Mouse (Mus musculus): ENCODE results near the gene Egfem1. TPM values are rescaled to one million over a fixed set of nuclear protein-coding genes. Genes with fewer than 3 reads are reported as not detected.

Gene Egfem1
- polyA plus RNA-seq, 1 experiment from 2014 or later = 0.45 TPM

DNA sequence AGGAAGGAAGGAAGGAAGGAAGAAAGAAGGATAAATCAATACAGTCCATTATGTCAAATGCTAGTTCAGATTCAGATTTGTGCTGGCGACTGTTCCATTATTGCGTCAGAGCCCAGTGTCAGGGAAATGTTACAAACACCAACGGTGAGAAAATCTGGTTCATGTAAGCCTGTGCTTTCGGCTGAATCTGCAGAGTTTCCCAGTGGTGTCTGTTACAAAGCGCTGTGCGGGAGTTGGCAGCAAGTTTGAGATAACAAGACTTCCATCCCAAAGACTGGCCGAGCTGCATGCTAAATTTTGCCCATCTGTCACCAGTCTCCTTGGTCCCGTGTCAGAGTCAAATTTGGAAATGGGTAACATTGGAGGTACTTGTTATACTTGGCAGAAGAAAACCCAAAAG is 118.8 kb downstream of the Egfem1 start:
- Histone ChIP-seq H3K9me3 (replicated peaks) (no peaks in the 10 kb centered on the region), H3K9ac (no peak overlapping the region), H3K4me1 (replicated peaks) (no peaks in the 10 kb centered on the region), H3K4me3 (no peak overlapping the region), H3K27me3 (no peaks in the 10 kb centered on the region), H3K36me3 (no peaks in the 10 kb centered on the region), H3K27ac (no peak overlapping the region), H3K4me2 (no peak overlapping the region)
- no peak for ATAC-seq (replicated peaks; ENCODE audit: insufficient number of reproducible peaks, insufficient read depth, low FRiP score, low read depth)
- 24% methylated on average over 8 of the region's 8 CpGs for WGBS

DNA sequence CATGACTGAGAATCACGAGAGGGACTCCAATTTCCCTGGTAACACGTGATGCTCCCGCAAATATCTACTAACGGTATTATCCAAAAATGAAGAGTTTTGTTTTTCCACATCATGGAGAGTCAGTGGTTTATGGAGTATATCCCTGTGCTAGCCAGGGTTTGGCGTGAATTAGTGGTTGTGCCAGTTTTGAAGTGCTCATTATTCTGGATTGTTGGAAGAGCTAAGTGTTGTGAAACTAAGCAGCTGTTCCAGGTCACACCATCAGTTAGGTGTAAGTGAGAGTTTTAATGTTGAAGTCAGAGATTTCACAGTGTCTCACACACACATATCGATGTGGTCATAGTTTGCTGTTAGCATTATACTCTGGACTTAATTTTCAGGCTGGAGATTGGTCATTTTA is 120.7 kb downstream of the Egfem1 start:
- no peak overlapping the region for H3K4me2 ChIP-seq
- no peaks in the 10 kb centered on the region for H3K27me3 ChIP-seq
- WGBS = 83% methylated on average over 6 of the region's 6 CpGs
- H3K9me3 ChIP-seq (replicated peaks) = no peaks in the 10 kb centered on the region
- no peaks in the 10 kb centered on the region for H3K36me3 ChIP-seq
- H3K4me3 ChIP-seq = no peak overlapping the region
- ATAC-seq (replicated peaks; ENCODE audit: insufficient number of reproducible peaks, insufficient read depth, low FRiP score, low read depth) = no peak
- H3K9ac ChIP-seq = no peak overlapping the region
- H3K4me1 ChIP-seq (replicated peaks) = no peaks in the 10 kb centered on the region
- no peak overlapping the region for H3K27ac ChIP-seq

DNA sequence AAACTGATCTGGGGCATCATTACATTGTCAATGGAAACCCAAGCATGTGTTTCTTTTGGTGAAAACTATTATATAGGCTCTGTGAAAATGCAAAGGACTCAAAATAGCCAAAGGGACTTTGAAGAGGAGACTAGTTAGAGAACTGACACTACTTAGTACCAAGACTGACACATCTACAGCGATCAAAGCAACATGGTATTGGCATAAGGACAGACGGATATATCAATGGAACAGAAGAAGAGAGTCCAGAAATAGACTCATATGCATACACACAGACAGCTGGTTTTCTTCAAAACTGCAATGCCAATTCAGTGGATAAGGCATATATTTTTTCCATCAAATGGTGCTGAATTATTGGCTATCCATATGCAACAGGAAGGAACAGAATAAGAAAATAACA is 140.6 kb downstream of the Egfem1 start:
- 63% methylated on average over 2 of the region's 2 CpGs for WGBS
- Histone ChIP-seq H3K4me2 (no peak overlapping the region), H3K36me3 (no peaks in the 10 kb centered on the region), H3K4me1 (replicated peaks) (no peaks in the 10 kb centered on the region), H3K27me3 (no peaks in the 10 kb centered on the region), H3K27ac (no peak overlapping the region), H3K9me3 (replicated peaks) (no peaks in the 10 kb centered on the region), H3K9ac (no peak overlapping the region), H3K4me3 (no peak overlapping the region)
- ATAC-seq (replicated peaks; ENCODE audit: insufficient number of reproducible peaks, insufficient read depth, low FRiP score, low read depth) = no peak

- no peak overlapping the region for H3K4me2 ChIP-seq
- H3K36me3 ChIP-seq = no peaks in the 10 kb centered on the region
- no peak overlapping the region for H3K4me3 ChIP-seq
- no peak overlapping the region for H3K9ac ChIP-seq
- H3K27me3 ChIP-seq = no peaks in the 10 kb centered on the region
- ATAC-seq (replicated peaks; ENCODE audit: insufficient number of reproducible peaks, insufficient read depth, low FRiP score, low read depth) = no peak
- 59% methylated on average over 2 of the region's 2 CpGs for WGBS
- H3K27ac ChIP-seq = no peak overlapping the region
- no peaks in the 10 kb centered on the region for H3K4me1 ChIP-seq (replicated peaks)
- no peaks in the 10 kb centered on the region for H3K9me3 ChIP-seq (replicated peaks)
These were observed 147.9 kb downstream of the Egfem1 start for GRCm38 (mm10) chr3:29229712-29230111.

DNA sequence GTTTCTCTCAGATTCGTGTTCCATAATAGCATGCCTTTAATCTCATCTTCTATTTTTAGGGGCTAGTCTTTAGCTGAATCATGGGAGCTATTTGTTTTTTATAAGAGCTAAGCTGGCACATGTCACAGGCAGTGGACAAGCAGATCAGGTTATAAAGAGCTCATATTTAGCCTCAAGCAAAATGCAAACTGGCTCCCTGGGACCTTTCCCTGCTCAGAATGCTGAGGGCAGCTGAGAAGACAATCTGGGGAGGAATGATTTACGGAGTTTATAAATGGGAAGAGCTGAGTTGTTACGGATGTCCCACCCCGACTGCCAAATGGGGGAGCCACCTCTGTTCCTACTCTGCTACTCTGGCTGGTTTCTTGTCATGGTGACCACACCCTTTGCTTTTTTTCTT is 153.7 kb downstream of the Egfem1 start:
- H3K4me2 ChIP-seq = no peak overlapping the region
- no peak for ATAC-seq (replicated peaks; ENCODE audit: insufficient number of reproducible peaks, insufficient read depth, low FRiP score, low read depth)
- no peak overlapping the region for H3K4me3 ChIP-seq
- no peak overlapping the region for H3K27ac ChIP-seq
- no peaks in the 10 kb centered on the region for H3K9me3 ChIP-seq (replicated peaks)
- no peaks in the 10 kb centered on the region for H3K4me1 ChIP-seq (replicated peaks)
- no peak overlapping the region for H3K9ac ChIP-seq
- H3K36me3 ChIP-seq = no peaks in the 10 kb centered on the region
- WGBS = 57% methylated on average over 4 of the region's 4 CpGs
- H3K27me3 ChIP-seq = no peaks in the 10 kb centered on the region

GRCm38 (mm10) chr3:29236517-29236916 is 154.7 kb downstream of the Egfem1 start:
- Histone ChIP-seq H3K9me3 (replicated peaks) (no peaks in the 10 kb centered on the region), H3K4me3 (no peak overlapping the region), H3K9ac (no peak overlapping the region), H3K36me3 (no peaks in the 10 kb centered on the region), H3K4me1 (replicated peaks) (no peaks in the 10 kb centered on the region), H3K4me2 (no peak overlapping the region), H3K27me3 (no peaks in the 10 kb centered on the region), H3K27ac (no peak overlapping the region)
- ATAC-seq (replicated peaks; ENCODE audit: insufficient number of reproducible peaks, insufficient read depth, low FRiP score, low read depth) = no peak
- WGBS = 81% methylated on average over 5 of the region's 5 CpGs

GRCm38 (mm10) chr3:29243600-29243999 is 161.8 kb downstream of the Egfem1 start:
- no peak overlapping the region for H3K4me3 ChIP-seq
- H3K9ac ChIP-seq = no peak overlapping the region
- no peaks in the 10 kb centered on the region for H3K9me3 ChIP-seq (replicated peaks)
- no peak for ATAC-seq (replicated peaks; ENCODE audit: insufficient number of reproducible peaks, insufficient read depth, low FRiP score, low read depth)
- no peaks in the 10 kb centered on the region for H3K4me1 ChIP-seq (replicated peaks)
- H3K27me3 ChIP-seq = no peaks in the 10 kb centered on the region
- no peak overlapping the region for H3K27ac ChIP-seq
- no peaks in the 10 kb centered on the region for H3K36me3 ChIP-seq
- H3K4me2 ChIP-seq = no peak overlapping the region
- WGBS = 13% methylated on average over 3 of the region's 3 CpGs

GRCm38 (mm10) chr3:29291633-29292032 is 209.8 kb downstream of the Egfem1 start:
- 77% methylated on average over 4 of the region's 4 CpGs for WGBS
- no peaks in the 10 kb centered on the region for H3K9me3 ChIP-seq (replicated peaks)
- no peak for ATAC-seq (replicated peaks; ENCODE audit: insufficient number of reproducible peaks, insufficient read depth, low FRiP score, low read depth)
- no peaks in the 10 kb centered on the region for H3K36me3 ChIP-seq
- H3K4me2 ChIP-seq = no peak overlapping the region
- H3K9ac ChIP-seq = no peak overlapping the region
- no peak overlapping the region for H3K27ac ChIP-seq
- H3K4me3 ChIP-seq = no peak overlapping the region
- no peaks in the 10 kb centered on the region for H3K4me1 ChIP-seq (replicated peaks)
- no peaks in the 10 kb centered on the region for H3K27me3 ChIP-seq

DNA sequence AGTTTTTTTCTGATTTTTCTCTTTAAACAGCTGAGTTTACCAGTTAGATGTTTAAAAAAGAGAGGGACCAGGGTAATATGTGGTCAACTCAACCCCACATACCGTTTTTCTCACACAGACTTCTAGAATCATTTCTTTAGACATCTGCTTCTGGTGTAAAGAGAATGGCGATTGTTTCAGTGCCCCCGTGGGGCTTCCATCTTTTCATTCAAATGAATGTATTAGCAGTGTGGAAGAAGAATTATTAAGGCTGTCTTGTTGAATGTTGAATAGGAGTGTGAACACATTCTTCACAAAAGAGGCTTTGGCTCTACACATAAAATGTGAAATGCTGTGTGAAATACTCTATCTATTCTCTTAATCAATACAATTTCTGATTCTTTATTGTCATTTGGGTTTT is 210.4 kb downstream of the Egfem1 start:
- Histone ChIP-seq H3K9ac (no peak overlapping the region), H3K4me1 (replicated peaks) (no peaks in the 10 kb centered on the region), H3K27me3 (no peaks in the 10 kb centered on the region), H3K9me3 (replicated peaks) (no peaks in the 10 kb centered on the region), H3K4me2 (no peak overlapping the region), H3K27ac (no peak overlapping the region), H3K4me3 (no peak overlapping the region), H3K36me3 (no peaks in the 10 kb centered on the region)
- WGBS = 71% methylated on average over 3 of the region's 3 CpGs
- no peak for ATAC-seq (replicated peaks; ENCODE audit: insufficient number of reproducible peaks, insufficient read depth, low FRiP score, low read depth)

- ATAC-seq (replicated peaks; ENCODE audit: insufficient number of reproducible peaks, insufficient read depth, low FRiP score, low read depth) = no peak
- Histone ChIP-seq H3K4me2 (no peak overlapping the region), H3K4me3 (no peak overlapping the region), H3K4me1 (replicated peaks) (no peaks in the 10 kb centered on the region), H3K9me3 (replicated peaks) (no peaks in the 10 kb centered on the region), H3K27me3 (no peaks in the 10 kb centered on the region), H3K36me3 (no peaks in the 10 kb centered on the region), H3K9ac (no peak overlapping the region), H3K27ac (no peak overlapping the region)
- WGBS = 66% methylated on average over 4 of the region's 4 CpGs
These were observed 211.4 kb downstream of the Egfem1 start for GRCm38 (mm10) chr3:29293230-29293629.

DNA sequence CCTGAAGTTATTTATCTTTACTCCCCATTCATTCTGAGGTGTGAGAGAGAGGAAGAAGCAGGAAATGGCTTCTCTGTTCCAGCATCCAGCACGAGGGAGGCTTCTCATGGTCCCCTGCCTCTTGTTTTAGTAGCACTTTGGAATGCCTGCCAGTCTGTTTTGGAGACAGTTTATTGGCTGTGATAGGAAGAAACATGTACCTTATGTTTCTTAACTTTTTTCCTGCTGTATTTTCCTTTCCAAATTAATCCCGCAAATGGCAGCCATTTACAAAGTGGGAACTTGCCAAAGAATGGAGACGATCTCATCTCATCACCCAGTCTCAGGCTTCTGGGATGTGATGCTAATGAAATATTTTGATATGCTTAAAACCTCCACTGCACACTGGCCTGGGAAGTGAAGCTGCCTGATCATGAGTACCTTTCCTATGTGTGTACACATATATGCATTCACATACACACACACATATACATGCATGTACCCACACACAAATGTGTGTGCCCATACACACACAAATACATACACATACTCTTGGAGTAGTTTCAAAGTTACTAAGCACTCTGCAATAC is 260.5 kb downstream of the Egfem1 start:
- 55% methylated on average over 3 of the region's 3 CpGs for WGBS
- Histone ChIP-seq H3K4me2 (no peak overlapping the region), H3K27ac (no peak overlapping the region), H3K9ac (no peak overlapping the region), H3K4me1 (replicated peaks) (no peaks in the 10 kb centered on the region), H3K36me3 (no peaks in the 10 kb centered on the region), H3K4me3 (no peak overlapping the region), H3K9me3 (replicated peaks) (no peaks in the 10 kb centered on the region), H3K27me3 (no peaks in the 10 kb centered on the region)
- ATAC-seq (replicated peaks; ENCODE audit: insufficient number of reproducible peaks, insufficient read depth, low FRiP score, low read depth) = no peak

DNA sequence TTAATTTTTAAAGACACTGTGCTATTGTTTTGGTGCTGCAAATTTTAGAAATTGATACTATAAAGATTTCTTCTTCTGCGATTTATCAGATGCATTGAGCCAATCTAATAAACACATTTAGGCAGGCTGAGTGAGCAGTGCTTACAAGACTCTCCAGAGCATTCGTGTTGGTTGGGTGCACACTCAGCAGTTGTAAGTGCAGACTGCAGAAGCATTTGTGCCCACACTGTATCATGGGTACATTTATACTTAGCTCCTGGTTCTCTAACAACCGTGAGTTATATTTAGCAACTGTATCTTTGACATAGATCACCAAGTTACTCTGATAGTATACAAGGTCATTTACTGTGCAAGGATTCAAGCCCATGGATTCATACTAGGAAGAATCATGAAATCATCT is 264.0 kb downstream of the Egfem1 start:
- Histone ChIP-seq H3K27me3 (no peaks in the 10 kb centered on the region), H3K4me3 (no peak overlapping the region), H3K4me2 (no peak overlapping the region), H3K27ac (no peak overlapping the region), H3K9me3 (replicated peaks) (no peaks in the 10 kb centered on the region), H3K4me1 (replicated peaks) (no peaks in the 10 kb centered on the region), H3K36me3 (no peaks in the 10 kb centered on the region), H3K9ac (no peak overlapping the region)
- no peak for ATAC-seq (replicated peaks; ENCODE audit: insufficient number of reproducible peaks, insufficient read depth, low FRiP score, low read depth)
- WGBS = 64% methylated on average over 3 of the region's 3 CpGs

Measured in heart, embryonic 15.5 days (tissue).